Mouse (Mus musculus): ENCODE results near the gene Ly6g5c.

Gene Ly6g5c

GRCm38 (mm10) chr17:35140490-35140996 is 32.5 kb downstream of the Ly6g5c start:
- no peak for DNase-seq (ENCODE audit: low spot score in 2 of 2)

GRCm38 (mm10) chr17:35141971-35142370 is 33.9 kb downstream of the Ly6g5c start:
- DNase-seq (ENCODE audit: low spot score in 2 of 2), result no peak

GRCm38 (mm10) chr17:35146139-35146538 is 38.1 kb downstream of the Ly6g5c start:
- DNase-seq (ENCODE audit: low spot score in 2 of 2), result no peak

- no peak for DNase-seq (ENCODE audit: low spot score in 2 of 2)
Measured at GRCm38 (mm10) chr17:35147348-35147747, 39.3 kb downstream of the Ly6g5c start.

GRCm38 (mm10) chr17:35147922-35148639 is 40.0 kb downstream of the Ly6g5c start:
- no peak for DNase-seq (ENCODE audit: low spot score in 2 of 2)

- no peak for DNase-seq (ENCODE audit: low spot score in 2 of 2)
Measured at GRCm38 (mm10) chr17:35152121-35152520, 44.0 kb downstream of the Ly6g5c start.

GRCm38 (mm10) chr17:35153077-35153476 is 45.0 kb downstream of the Ly6g5c start:
- no peak for DNase-seq (ENCODE audit: low spot score in 2 of 2)

- no peak for DNase-seq (ENCODE audit: low spot score in 2 of 2)
Measured at GRCm38 (mm10) chr17:35153931-35154330, 45.9 kb downstream of the Ly6g5c start.

- DNase-seq (ENCODE audit: low spot score in 2 of 2), result no peak
Measured at GRCm38 (mm10) chr17:35154616-35155015, 46.5 kb downstream of the Ly6g5c start.

- no peak for DNase-seq (ENCODE audit: low spot score in 2 of 2)
Measured at GRCm38 (mm10) chr17:35155451-35155850, 47.4 kb downstream of the Ly6g5c start.

- DNase-seq (ENCODE audit: low spot score in 2 of 2), result no peak
Measured at GRCm38 (mm10) chr17:35156461-35157200, 48.6 kb downstream of the Ly6g5c start.

- DNase-seq (ENCODE audit: low spot score in 2 of 2), result no peak
Measured at GRCm38 (mm10) chr17:35157254-35157653, 49.2 kb downstream of the Ly6g5c start.

GRCm38 (mm10) chr17:35157661-35158175 is 49.6 kb downstream of the Ly6g5c start:
- no peak for DNase-seq (ENCODE audit: low spot score in 2 of 2)

GRCm38 (mm10) chr17:35158850-35159593 is 50.9 kb downstream of the Ly6g5c start:
- no peak for DNase-seq (ENCODE audit: low spot score in 2 of 2)

GRCm38 (mm10) chr17:35159638-35160037 is 51.6 kb downstream of the Ly6g5c start:
- DNase-seq (ENCODE audit: low spot score in 2 of 2), result no peak

- no peak for DNase-seq (ENCODE audit: low spot score in 2 of 2)
Measured at GRCm38 (mm10) chr17:35161421-35161820, 53.3 kb downstream of the Ly6g5c start.

All from thymus, postnatal 10 days (tissue).